15 mouse cellular contexts compared by ENCODE assay signal in the genomic region with DNA sequence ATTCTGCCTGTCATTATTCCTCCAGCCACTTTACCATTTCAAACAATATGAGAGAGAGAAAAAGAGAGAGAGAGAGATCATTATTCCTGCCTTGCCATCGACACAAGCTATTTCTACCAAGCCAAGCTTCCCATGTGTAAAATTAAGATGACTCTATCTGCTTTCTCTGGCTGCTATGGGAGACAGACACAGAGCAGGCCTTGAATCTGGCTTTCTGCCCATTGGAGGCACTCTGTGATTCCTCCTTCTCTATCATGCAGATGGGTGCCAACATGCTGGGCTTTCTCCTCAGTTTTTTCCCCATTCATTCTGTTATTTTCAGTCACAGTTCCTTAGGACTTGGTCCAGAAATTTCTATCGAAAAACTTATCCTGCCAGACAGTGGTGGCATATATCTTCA. TPM values are rescaled to one million over a fixed set of nuclear protein-coding genes. Genes with fewer than 3 reads are reported as not detected.
A peak's percentile ranks its signal among the peaks of the same experiment; 100 is the strongest.
DNase-seq lines count a peak whose midpoint lies in the region; ATAC-seq lines count a peak whose summit lies in the region.
"Had no signal": no experiment of that assay in that cellular context is flagged by ENCODE, and none has a peak within 500 bp of the region (broad histone marks: within the 10 kb centered on the region; RNA-seq: fewer than 3 reads in every experiment).

No protein-coding gene starts in this region.

- H3K27me3 ChIP-seq in hindbrain, embryonic 14.5 days (ENCODE audit: control insufficient read depth, insufficient read depth, low read length), result no peaks in the 10 kb centered on the region
- H3K27me3 ChIP-seq in hindbrain, embryonic 11.5 days (ENCODE audit: control insufficient read depth, insufficient read depth, low read length), result no peaks in the 10 kb centered on the region
- H3K27me3 ChIP-seq: limb, embryonic 15.5 days had no signal

- no peaks in the 10 kb centered on the region for H3K4me1 ChIP-seq in hindbrain, embryonic 14.5 days (replicated peaks; ENCODE audit: control insufficient read depth, insufficient read depth, low read length)
- H3K4me1 ChIP-seq in hindbrain, embryonic 11.5 days (replicated peaks; ENCODE audit: control insufficient read depth, insufficient read depth, low read length), result no peaks in the 10 kb centered on the region

- peak; percentile 60; the same call in 1 of the 2 replicates for ATAC-seq in hindbrain, embryonic 14.5 days (ENCODE audit: low FRiP score)
- ATAC-seq in hindbrain, embryonic 11.5 days (ENCODE audit: low FRiP score), result no peak

- H3K9ac ChIP-seq in hindbrain, embryonic 14.5 days, result no peak overlapping the region
- H3K9ac ChIP-seq in hindbrain, embryonic 11.5 days (ENCODE audit: low read depth, low read length), result no peak overlapping the region
- H3K9ac ChIP-seq: limb, embryonic 15.5 days had no signal

- WGBS in hindbrain, embryonic 14.5 days, result 74% methylated on average over 2 of the region's 2 CpGs
- WGBS in hindbrain, embryonic 11.5 days, result 91% methylated on average over 2 of the region's 2 CpGs

- H3K4me2 ChIP-seq in hindbrain, embryonic 14.5 days (replicated peaks), result no peak overlapping the region
- no peak overlapping the region for H3K4me2 ChIP-seq in hindbrain, embryonic 11.5 days (replicated peaks; ENCODE audit: low read depth, low read length)
- H3K4me2 ChIP-seq: limb, embryonic 15.5 days had no signal

- no peaks in the 10 kb centered on the region for H3K36me3 ChIP-seq in hindbrain, embryonic 14.5 days (replicated peaks; ENCODE audit: control insufficient read depth, insufficient read depth)
- no peaks in the 10 kb centered on the region for H3K36me3 ChIP-seq in hindbrain, embryonic 11.5 days (ENCODE audit: control insufficient read depth, insufficient read depth, low read length)
- H3K36me3 ChIP-seq: limb, embryonic 15.5 days had no signal

- no peak overlapping the region for H3K4me3 ChIP-seq in hindbrain, embryonic 14.5 days (replicated peaks; ENCODE audit: low read length)
- no peak overlapping the region for H3K4me3 ChIP-seq in hindbrain, embryonic 11.5 days (ENCODE audit: low read depth, low read length)
- H3K4me3 ChIP-seq: limb, embryonic 15.5 days had no signal

- no peak overlapping the region for H3K27ac ChIP-seq in hindbrain, embryonic 14.5 days
- H3K27ac ChIP-seq in hindbrain, embryonic 11.5 days (ENCODE audit: low read depth, low read length), result no peak overlapping the region
- H3K27ac ChIP-seq: kidney, postnatal 0 days; limb, embryonic 15.5 days had no signal

- no peaks in the 10 kb centered on the region for H3K9me3 ChIP-seq in hindbrain, embryonic 14.5 days (ENCODE audit: control insufficient read depth, low read length)
- no peaks in the 10 kb centered on the region for H3K9me3 ChIP-seq in hindbrain, embryonic 11.5 days (ENCODE audit: control insufficient read depth, low read length)
- H3K9me3 ChIP-seq: limb, embryonic 15.5 days had no signal

- no peak for DNase-seq in hindbrain, embryonic 14.5 days (ENCODE audit: low spot score)
- DNase-seq in hindbrain, embryonic 11.5 days (ENCODE audit: low spot score), result no peak
- DNase-seq in right cerebral cortex, adult 18-20 months, result peak; percentile 25
- no peak for DNase-seq in right cerebral cortex, postnatal 25 days
- peak; percentile 48 to 76 for DNase-seq in layer of hippocampus, adult 18-20 months (ENCODE audit: low spot score in 2 of 2)
- peak; percentile 51 for DNase-seq in telencephalon, adult 2 months (ENCODE audit: low read depth, low spot score)
- DNase-seq in thymus, postnatal 10 days (ENCODE audit: low spot score in 2 of 2), result no peak
- DNase-seq in kidney, postnatal 10 days, result no peak

RNA-seq across cellular contexts. Expression of gene Casp14, which starts 4.6 kb away (rescaled TPM):
- not detected in 2 replicates for polyA plus RNA-seq in hindbrain, embryonic 14.5 days (2014; fragmentation: Nextera tagmentation; extraction: Ambion mirVana)
- polyA plus RNA-seq in hindbrain, embryonic 11.5 days (2014; fragmentation: Nextera tagmentation; extraction: Ambion mirVana), result not detected in 2 replicates
- not detected for total RNA-seq in layer of hippocampus, adult 18-20 months (2021)
- total RNA-seq: hematopoietic stem cell, adult 5-6 weeks; neutrophil, adult 5-6 weeks had no signal
- polyA plus RNA-seq: cortical plate, adult 2 months; kidney, postnatal 0 days; lung, embryonic 16.5 days; urinary bladder, adult 2 months had no signal

RNA-seq across cellular contexts. Expression of gene Ccdc105, which starts 30.2 kb away (rescaled TPM):
- 0.23 and 0.35 TPM in 2 replicates for polyA plus RNA-seq in hindbrain, embryonic 14.5 days (2014; fragmentation: Nextera tagmentation; extraction: Ambion mirVana)
- polyA plus RNA-seq in hindbrain, embryonic 11.5 days (2014; fragmentation: Nextera tagmentation; extraction: Ambion mirVana), result not detected in 2 replicates
- under 1 TPM; 0.56 to 0.72 TPM for total RNA-seq in layer of hippocampus, adult 18-20 months (2021)
- total RNA-seq: hematopoietic stem cell, adult 5-6 weeks; neutrophil, adult 5-6 weeks had no signal
- polyA plus RNA-seq: kidney, postnatal 0 days had no signal

RNA-seq across cellular contexts. Expression of gene Slc1a6, which starts 57.6 kb away (rescaled TPM):
- 11.9 and 17.4 TPM in 2 replicates for polyA plus RNA-seq in hindbrain, embryonic 14.5 days (2014; fragmentation: Nextera tagmentation; extraction: Ambion mirVana)
- polyA plus RNA-seq in hindbrain, embryonic 11.5 days (2014; fragmentation: Nextera tagmentation; extraction: Ambion mirVana), result 0.63 and 1.2 TPM in 2 replicates
- total RNA-seq in layer of hippocampus, adult 18-20 months (2021), result 10 to 100 TPM; 11.0 to 13.7 TPM
- total RNA-seq: hematopoietic stem cell, adult 5-6 weeks; neutrophil, adult 5-6 weeks had no signal

Comparison
In these comparisons a context has a peak if more than half of its experiments do, and no peak if none do; other contexts are left out.
1. DNase-seq: peak in right cerebral cortex, adult 18-20 months (single experiment), layer of hippocampus, adult 18-20 months (2 of 2) and telencephalon, adult 2 months (single experiment); none in hindbrain, embryonic 14.5 days (single experiment), hindbrain, embryonic 11.5 days (single experiment), right cerebral cortex, postnatal 25 days (single experiment), thymus, postnatal 10 days (0 of 2) and kidney, postnatal 10 days (single experiment).